Mouse (Mus musculus) liver, embryonic 14.5 days (tissue): ENCODE data around the gene Grin2c. TPM values are rescaled to one million over a fixed set of nuclear protein-coding genes. Genes with fewer than 3 reads are reported as not detected.

Experiments
- ATAC-seq: fragments of 200-750 bp; cut with Nextera tagmentation; 2 replicates; pipeline ENCODE4 v1.8.0; 2017; ENCODE audit warnings: moderate number of reproducible peaks, mild to moderate bottlenecking, moderate library complexity; ENCODE audit not compliant: insufficient read depth
- DNase-seq, 3 experiments: peaks; one replicate each; pipeline ENCODE4 v3.0.0-alpha.2; 2012 to 2013; ENCODE audit warnings: low read depth in 3 of 3, low spot score in 3 of 3
- H3K27ac ChIP-seq: fragments of 300-500 bp; sonication (generic); 2 replicates; pipeline ENCODE4 v1.5.1; 2014; ENCODE audit warnings: moderate library complexity, mild to moderate bottlenecking, control low read depth, inconsistent platforms
- H3K27me3 ChIP-seq: fragments of 300-500 bp; sonication (generic); 2 replicates; pipeline ENCODE4 v1.6.1; 2014; ENCODE audit warnings: mild to moderate bottlenecking, low read length, moderate library complexity; ENCODE audit not compliant: control insufficient read depth, insufficient read depth
- H3K36me3 ChIP-seq: fragments of 300-500 bp; sonication (generic); replicated peaks from 2 replicates; pipeline ENCODE4 v1.6.1; 2014; ENCODE audit warnings: low read depth; ENCODE audit not compliant: control insufficient read depth, insufficient read depth
- H3K4me1 ChIP-seq, 2 experiments: fragments of 200-500 bp in 1 of 2; fragments of 300-500 bp in 1 of 2; sonication (generic) in 1 of 2; replicated peaks; 2 replicates each; pipeline ENCODE4 v1.6.1; 2012 to 2014; ENCODE audit warnings: antibody characterized with exemption in 1 of 2, inconsistent platforms in 1 of 2, low read length in 1 of 2; ENCODE audit not compliant: control insufficient read depth in 2 of 2, insufficient read depth in 2 of 2
- H3K4me2 ChIP-seq: fragments of 300-500 bp; sonication (generic); 2 replicates; pipeline ENCODE4 v1.6.1; 2014; ENCODE audit warnings: low read depth, mild to moderate bottlenecking, control low read depth, moderate library complexity
- H3K4me3 ChIP-seq, 2 experiments: fragments of 200-500 bp in 1 of 2; fragments of 300-500 bp in 1 of 2; sonication (generic) in 1 of 2; 2 replicates each; pipeline ENCODE4 v1.5.1; 2012 to 2014; ENCODE audit warnings: low read depth in 2 of 2, low read length in 2 of 2, mild to moderate bottlenecking in 2 of 2, control low read depth in 1 of 2, inconsistent platforms in 1 of 2, moderate library complexity in 1 of 2; ENCODE audit not compliant: insufficient read depth in 1 of 2
- H3K9ac ChIP-seq: fragments of 300-500 bp; sonication (generic); replicated peaks from 2 replicates; pipeline ENCODE4 v1.6.1; 2014; ENCODE audit warnings: mild to moderate bottlenecking, control low read depth, moderate library complexity
- H3K9me3 ChIP-seq: fragments of 300-500 bp; sonication (generic); 2 replicates; pipeline ENCODE4 v1.6.1; 2016; ENCODE audit warnings: low read length, mixed read lengths; ENCODE audit not compliant: control insufficient read depth
- CTCF ChIP-seq: IDR thresholded peaks from 2 replicates; pipeline ENCODE4 v1.5.1; 2016; ENCODE audit warnings: antibody characterized with exemption, low read depth, control low read depth
- EP300 ChIP-seq: IDR thresholded peaks from 2 replicates; pipeline ENCODE4 v1.6.1; 2016; ENCODE audit warnings: antibody characterized with exemption, low read depth
- WGBS: fragments of 180-500 bp; shearing (Covaris S2); extraction: QIAGEN DNeasy Blood & Tissue Kit; methylation state at CpG from one replicate; pipeline ENCODE4 v1.1.7; 2014; ENCODE audit not compliant: insufficient replicate concordance; 5-methylcytosine and 5-hydroxymethylcytosine counted together
- polyA plus RNA-seq, 2 experiments: library from polyadenylated mRNA; depleted of rRNA in 1 of 2; stranded (reverse) in 1 of 2; unstranded in 1 of 2; fragments of >200 nt; fragmentation: Nextera tagmentation in 1 of 2; extraction: Ambion mirVana in 1 of 2; gene quantifications; 2 replicates each; pipeline versions ENCODE4 v1.2.1 to v1.2.3; 2012 to 2014

Gene Grin2c
- polyA plus RNA-seq, 2 experiments, result 0.05 to 0.17 TPM

DNA sequence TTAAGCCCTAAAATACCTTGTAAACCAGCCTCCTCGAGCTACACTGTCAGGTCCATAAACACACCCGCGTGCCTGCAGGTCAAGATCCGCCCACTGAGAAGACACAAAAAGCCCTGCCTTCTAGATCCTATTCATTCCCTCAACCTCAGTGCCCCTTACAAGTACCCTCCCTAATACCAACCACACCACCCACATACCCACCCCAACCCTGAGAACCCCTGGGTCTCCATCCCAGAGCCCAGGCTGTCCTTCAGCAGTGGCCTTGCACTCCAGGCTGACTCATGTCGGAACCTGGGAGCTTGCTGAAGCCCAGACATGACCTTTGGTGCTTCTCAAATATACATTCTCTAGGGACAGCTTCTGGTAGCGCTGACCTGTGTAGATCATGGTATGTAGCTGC, 7.7 kb upstream of the Grin2c start:
- Histone ChIP-seq H3K27ac (no peak overlapping the region), H3K27me3 (no peaks in the 10 kb centered on the region), H3K9me3 (no peaks in the 10 kb centered on the region), H3K4me3 (no peak overlapping the region), H3K4me1 (peaks cover 8 to 27% of the 10 kb centered on the region in 2 experiments), H3K36me3 (no peaks in the 10 kb centered on the region), H3K9ac (no peak overlapping the region), H3K4me2 (no peak overlapping the region)
- ATAC-seq (no peak), DNase-seq (no peak)
- WGBS, result 72% methylated on average over 6 of the region's 6 CpGs
- no peak for TF ChIP-seq CTCF
- TF ChIP-seq EP300, result no peak

- no peak overlapping the region for H3K4me2 ChIP-seq
- WGBS, result 66% methylated on average over 7 of the region's 7 CpGs
- H3K27me3 ChIP-seq, result no peaks in the 10 kb centered on the region
- H3K27ac ChIP-seq, result no peak overlapping the region
- DNase-seq, result no peak
- no peak overlapping the region for H3K9ac ChIP-seq
- no peak for ATAC-seq
- H3K4me3 ChIP-seq, result no peak overlapping the region
- H3K9me3 ChIP-seq, result no peaks in the 10 kb centered on the region
- TF ChIP-seq EP300 (no peak), CTCF (no peak)
- no peaks in the 10 kb centered on the region for H3K36me3 ChIP-seq
- H3K4me1 ChIP-seq, result peaks cover 6 to 23% of the 10 kb centered on the region in 2 experiments
These were observed 7.1 kb upstream of the Grin2c start for GRCm38 (mm10) chr11:115274178-115274577.

- TF ChIP-seq CTCF (no peak), EP300 (no peak)
- H3K4me2 ChIP-seq, result no peak overlapping the region
- WGBS, result 45% methylated on average over 7 of the region's 7 CpGs
- peaks cover 6 to 22% of the 10 kb centered on the region in 2 experiments for H3K4me1 ChIP-seq
- H3K27ac ChIP-seq, result no peak overlapping the region
- H3K9me3 ChIP-seq, result no peaks in the 10 kb centered on the region
- no peak overlapping the region for H3K4me3 ChIP-seq
- H3K9ac ChIP-seq, result no peak overlapping the region
- H3K36me3 ChIP-seq, result no peaks in the 10 kb centered on the region
- ATAC-seq, result no peak
- DNase-seq, result no peak
- H3K27me3 ChIP-seq, result no peaks in the 10 kb centered on the region
These were observed 6.7 kb upstream of the Grin2c start for GRCm38 (mm10) chr11:115273735-115274134.

GRCm38 (mm10) chr11:115272894-115273498, 6.0 kb upstream of the Grin2c start:
- Histone ChIP-seq H3K4me3 (no peak overlapping the region), H3K4me1 (peaks cover 4 to 19% of the 10 kb centered on the region in 2 experiments), H3K27ac (no peak overlapping the region), H3K4me2 (no peak overlapping the region), H3K27me3 (no peaks in the 10 kb centered on the region), H3K36me3 (no peaks in the 10 kb centered on the region), H3K9me3 (no peaks in the 10 kb centered on the region), H3K9ac (no peak overlapping the region)
- 52% methylated on average over 10 of the region's 10 CpGs for WGBS
- ATAC-seq, result no peak
- TF ChIP-seq EP300 (no peak), CTCF (no peak)
- no peak for DNase-seq

- Histone ChIP-seq H3K27me3 (peaks cover 13% of the 10 kb centered on the region), H3K4me1 (peaks cover 0 to 15% of the 10 kb centered on the region in 2 experiments; a peak in 3 of 4 replicates), H3K36me3 (no peaks in the 10 kb centered on the region), H3K4me3 (no peak overlapping the region), H3K9ac (no peak overlapping the region), H3K9me3 (no peaks in the 10 kb centered on the region), H3K27ac (no peak overlapping the region), H3K4me2 (no peak overlapping the region)
- DNase-seq, result no peak
- TF ChIP-seq CTCF (no peak), EP300 (no peak)
- no peak for ATAC-seq
- 68% methylated on average over 10 of the region's 10 CpGs for WGBS
These were observed 4.4 kb upstream of the Grin2c start for GRCm38 (mm10) chr11:115271481-115271880.
